Mouse (Mus musculus) forebrain, postnatal 0 days (tissue): ENCODE measurements around the gene Sp6. TPM values are rescaled to one million over a fixed set of nuclear protein-coding genes. Genes with fewer than 3 reads are reported as not detected.
A peak's percentile ranks its signal among the peaks of the same experiment; 100 is the strongest.

Experiments
- ATAC-seq: fragments of 200-750 bp; cut with Nextera tagmentation; 2 replicates; pipeline ENCODE4 v1.8.0; 2017; ENCODE audit warnings: mild to moderate bottlenecking, moderate library complexity
- DNase-seq: peaks from one replicate; pipeline ENCODE4 v3.0.0-alpha.2; 2015
- H3K27ac ChIP-seq: fragments of 300-500 bp; sonication (generic); 2 replicates; pipeline ENCODE4 v1.5.1; 2014; ENCODE audit warnings: low read depth, mild to moderate bottlenecking, antibody characterized with exemption, low read length, moderate library complexity, mixed read lengths
- H3K27me3 ChIP-seq: fragments of 300-500 bp; sonication (generic); 2 replicates; pipeline ENCODE4 v1.6.1; 2014; ENCODE audit warnings: mild to moderate bottlenecking, low read length, mixed read lengths; ENCODE audit not compliant: insufficient read depth
- H3K36me3 ChIP-seq: fragments of 300-500 bp; sonication (generic); 2 replicates; pipeline ENCODE4 v1.6.1; 2014; ENCODE audit warnings: mild to moderate bottlenecking, moderate library complexity; ENCODE audit not compliant: insufficient read depth
- H3K4me1 ChIP-seq: fragments of 300-500 bp; sonication (generic); 2 replicates; pipeline ENCODE4 v1.6.1; 2014; ENCODE audit warnings: antibody characterized with exemption; ENCODE audit not compliant: insufficient read depth
- H3K4me2 ChIP-seq: fragments of 300-500 bp; sonication (generic); 2 replicates; pipeline ENCODE4 v1.6.1; 2014; ENCODE audit warnings: low read depth, mild to moderate bottlenecking, moderate library complexity
- H3K4me3 ChIP-seq: fragments of 300-500 bp; sonication (generic); 2 replicates; pipeline ENCODE4 v1.5.1; 2014; ENCODE audit warnings: low read depth, low read length, mixed read lengths
- H3K9ac ChIP-seq: fragments of 300-500 bp; sonication (generic); 2 replicates; pipeline ENCODE4 v1.6.1; 2014; ENCODE audit warnings: mild to moderate bottlenecking
- H3K9me3 ChIP-seq: fragments of 300-500 bp; sonication (generic); 2 replicates; pipeline ENCODE4 v1.6.1; 2016; ENCODE audit warnings: low read length
- CTCF ChIP-seq: sonication (generic); IDR thresholded peaks from 2 replicates; pipeline ENCODE4 v1.5.1; 2016; ENCODE audit warnings: antibody characterized with exemption, control low read depth, low read depth
- WGBS: fragments of 180-500 bp; shearing (Covaris S2); extraction: QIAGEN DNeasy Blood & Tissue Kit; methylation state at CpG from one replicate; pipeline ENCODE4 v1.1.7; 2014; 5-methylcytosine and 5-hydroxymethylcytosine counted together
- polyA plus RNA-seq: library from polyadenylated mRNA; unstranded; fragments of >200 nt; fragmentation: Nextera tagmentation; extraction: Ambion mirVana; gene quantifications from 2 replicates; pipeline ENCODE4 v1.2.1, GENCODE M21; 2015
- total RNA-seq: library from RNA; depleted of rRNA; stranded (reverse); fragments of >200 nt; gene quantifications from 2 replicates; pipeline ENCODE4 v1.2.3, GENCODE M21; 2014

The Sp6 gene
- total and polyA plus RNA-seq, 2 experiments from 2014 or later, result 0.75 to 0.86 TPM

- H3K27ac ChIP-seq, result no peak overlapping the region
- DNase-seq (no peak), ATAC-seq (no peak)
- H3K4me1 ChIP-seq, result no peaks in the 10 kb centered on the region
- no peaks in the 10 kb centered on the region for H3K36me3 ChIP-seq
- TF ChIP-seq CTCF, result no peak
- no peak overlapping the region for H3K4me2 ChIP-seq
- 69% methylated on average over 8 of the region's 8 CpGs for WGBS
- no peak overlapping the region for H3K9ac ChIP-seq
- no peak overlapping the region for H3K4me3 ChIP-seq
- no peaks in the 10 kb centered on the region for H3K9me3 ChIP-seq
- H3K27me3 ChIP-seq, result peaks cover 4% of the 10 kb centered on the region
Observed at GRCm38 (mm10) chr11:97009198-97009790, 3.9 kb upstream of the Sp6 start.

GRCm38 (mm10) chr11:97017696-97018582, 4.7 kb downstream of the Sp6 start:
- peak overlapping the region; percentile 41 for H3K4me2 ChIP-seq
- no peaks in the 10 kb centered on the region; the same call in 1 of the 2 replicates for H3K4me1 ChIP-seq
- ATAC-seq (no peak), DNase-seq (no peak)
- peaks cover 74% of the 10 kb centered on the region for H3K27me3 ChIP-seq
- H3K9ac ChIP-seq, result no peak overlapping the region
- TF ChIP-seq CTCF, result no peak
- H3K9me3 ChIP-seq, result no peaks in the 10 kb centered on the region
- no peak overlapping the region for H3K27ac ChIP-seq
- WGBS, result under 1% methylated on average over 36 of the region's 36 CpGs
- H3K36me3 ChIP-seq, result no peaks in the 10 kb centered on the region
- H3K4me3 ChIP-seq, result peak overlapping the region; percentile 22

- peaks cover 82% of the 10 kb centered on the region for H3K27me3 ChIP-seq
- H3K9me3 ChIP-seq, result no peaks in the 10 kb centered on the region
- no peaks in the 10 kb centered on the region for H3K36me3 ChIP-seq
- TF ChIP-seq CTCF, result no peak
- no peak overlapping the region for H3K27ac ChIP-seq
- H3K4me3 ChIP-seq, result peak overlapping the region; percentile 22
- ATAC-seq (no peak), DNase-seq (no peak)
- H3K9ac ChIP-seq, result no peak overlapping the region
- peak overlapping the region; percentile 41 for H3K4me2 ChIP-seq
- H3K4me1 ChIP-seq, result no peaks in the 10 kb centered on the region; the same call in 1 of the 2 replicates
- WGBS, result 4% methylated on average over 67 of the region's 68 CpGs
Observed at GRCm38 (mm10) chr11:97018583-97019344, 5.6 kb downstream of the Sp6 start.

- no peaks in the 10 kb centered on the region for H3K36me3 ChIP-seq
- H3K27me3 ChIP-seq, result peaks cover 84% of the 10 kb centered on the region
- no peak for ATAC-seq
- 4% methylated on average over 13 of the region's 13 CpGs for WGBS
- H3K4me2 ChIP-seq, result no peak overlapping the region
- no peak for TF ChIP-seq CTCF
- H3K9me3 ChIP-seq, result no peaks in the 10 kb centered on the region
- H3K27ac ChIP-seq, result no peak overlapping the region
- H3K9ac ChIP-seq, result no peak overlapping the region
- no peak for DNase-seq
- no peaks in the 10 kb centered on the region; the same call in 1 of the 2 replicates for H3K4me1 ChIP-seq
- 0 out of 2 replicates have a peak overlapping the region, but pooled peaks have one; percentile 22 for H3K4me3 ChIP-seq
Observed at GRCm38 (mm10) chr11:97019345-97019708, 6.1 kb downstream of the Sp6 start.

GRCm38 (mm10) chr11:97021121-97021765, 8.0 kb downstream of the Sp6 start:
- H3K9ac ChIP-seq, result no peak overlapping the region
- peak overlapping the region; percentile 45 for H3K4me3 ChIP-seq
- H3K4me1 ChIP-seq, result no peaks in the 10 kb centered on the region; the same call in 1 of the 2 replicates
- peak overlapping the region; percentile 68 for H3K4me2 ChIP-seq
- DNase-seq (no peak), ATAC-seq (no peak)
- TF ChIP-seq CTCF, result no peak
- no peak overlapping the region for H3K27ac ChIP-seq
- H3K9me3 ChIP-seq, result no peaks in the 10 kb centered on the region
- WGBS, result 2% methylated on average over 25 of the region's 27 CpGs
- H3K36me3 ChIP-seq, result no peaks in the 10 kb centered on the region
- H3K27me3 ChIP-seq, result peaks cover 74% of the 10 kb centered on the region

- Histone ChIP-seq H3K9ac (peak overlapping the region; percentile 55), H3K4me1 (no peaks in the 10 kb centered on the region; the same call in 1 of the 2 replicates), H3K4me2 (peak overlapping the region; percentile 68), H3K36me3 (no peaks in the 10 kb centered on the region), H3K9me3 (no peaks in the 10 kb centered on the region), H3K27me3 (peaks cover 66% of the 10 kb centered on the region), H3K4me3 (peak overlapping the region; percentile 45), H3K27ac (no peak overlapping the region)
- 1% methylated on average over 50 of the region's 50 CpGs for WGBS
- DNase-seq (peak; percentile 76), ATAC-seq (peak; percentile 78)
- TF ChIP-seq CTCF, result peak; percentile 74
Observed at GRCm38 (mm10) chr11:97021873-97022484, 8.8 kb downstream of the Sp6 start.
